Mouse (Mus musculus) liver, embryonic 14.5 days (tissue): ENCODE data around the gene Nckap1l. TPM values are rescaled to one million over a fixed set of nuclear protein-coding genes. Genes with fewer than 3 reads are reported as not detected.

ENCODE experiments used
- ATAC-seq: fragments of 200-750 bp; cut with Nextera tagmentation; 2 replicates; pipeline ENCODE4 v1.8.0; 2017; ENCODE audit warnings: moderate number of reproducible peaks, mild to moderate bottlenecking, moderate library complexity; ENCODE audit not compliant: insufficient read depth
- DNase-seq, 3 experiments: peaks; one replicate each; pipeline ENCODE4 v3.0.0-alpha.2; 2012 to 2013; ENCODE audit warnings: low read depth in 3 of 3, low spot score in 3 of 3
- H3K27ac ChIP-seq: fragments of 300-500 bp; sonication (generic); 2 replicates; pipeline ENCODE4 v1.5.1; 2014; ENCODE audit warnings: moderate library complexity, mild to moderate bottlenecking, control low read depth, inconsistent platforms
- H3K27me3 ChIP-seq: fragments of 300-500 bp; sonication (generic); 2 replicates; pipeline ENCODE4 v1.6.1; 2014; ENCODE audit warnings: mild to moderate bottlenecking, low read length, moderate library complexity; ENCODE audit not compliant: control insufficient read depth, insufficient read depth
- H3K36me3 ChIP-seq: fragments of 300-500 bp; sonication (generic); replicated peaks from 2 replicates; pipeline ENCODE4 v1.6.1; 2014; ENCODE audit warnings: low read depth; ENCODE audit not compliant: control insufficient read depth, insufficient read depth
- H3K4me1 ChIP-seq, 2 experiments: fragments of 200-500 bp in 1 of 2; fragments of 300-500 bp in 1 of 2; sonication (generic) in 1 of 2; replicated peaks; 2 replicates each; pipeline ENCODE4 v1.6.1; 2012 to 2014; ENCODE audit warnings: antibody characterized with exemption in 1 of 2, inconsistent platforms in 1 of 2, low read length in 1 of 2; ENCODE audit not compliant: control insufficient read depth in 2 of 2, insufficient read depth in 2 of 2
- H3K4me2 ChIP-seq: fragments of 300-500 bp; sonication (generic); 2 replicates; pipeline ENCODE4 v1.6.1; 2014; ENCODE audit warnings: low read depth, mild to moderate bottlenecking, control low read depth, moderate library complexity
- H3K4me3 ChIP-seq, 2 experiments: fragments of 200-500 bp in 1 of 2; fragments of 300-500 bp in 1 of 2; sonication (generic) in 1 of 2; 2 replicates each; pipeline ENCODE4 v1.5.1; 2012 to 2014; ENCODE audit warnings: low read depth in 2 of 2, low read length in 2 of 2, mild to moderate bottlenecking in 2 of 2, control low read depth in 1 of 2, inconsistent platforms in 1 of 2, moderate library complexity in 1 of 2; ENCODE audit not compliant: insufficient read depth in 1 of 2
- H3K9ac ChIP-seq: fragments of 300-500 bp; sonication (generic); replicated peaks from 2 replicates; pipeline ENCODE4 v1.6.1; 2014; ENCODE audit warnings: mild to moderate bottlenecking, control low read depth, moderate library complexity
- H3K9me3 ChIP-seq: fragments of 300-500 bp; sonication (generic); 2 replicates; pipeline ENCODE4 v1.6.1; 2016; ENCODE audit warnings: low read length, mixed read lengths; ENCODE audit not compliant: control insufficient read depth
- CTCF ChIP-seq: IDR thresholded peaks from 2 replicates; pipeline ENCODE4 v1.5.1; 2016; ENCODE audit warnings: antibody characterized with exemption, low read depth, control low read depth
- EP300 ChIP-seq: IDR thresholded peaks from 2 replicates; pipeline ENCODE4 v1.6.1; 2016; ENCODE audit warnings: antibody characterized with exemption, low read depth
- WGBS: fragments of 180-500 bp; shearing (Covaris S2); extraction: QIAGEN DNeasy Blood & Tissue Kit; methylation state at CpG from one replicate; pipeline ENCODE4 v1.1.7; 2014; ENCODE audit not compliant: insufficient replicate concordance; 5-methylcytosine and 5-hydroxymethylcytosine counted together
- polyA plus RNA-seq, 2 experiments: library from polyadenylated mRNA; depleted of rRNA in 1 of 2; stranded (reverse) in 1 of 2; unstranded in 1 of 2; fragments of >200 nt; fragmentation: Nextera tagmentation in 1 of 2; extraction: Ambion mirVana in 1 of 2; gene quantifications; 2 replicates each; pipeline versions ENCODE4 v1.2.1 to v1.2.3; 2012 to 2014

The Nckap1l gene
- polyA plus RNA-seq, 2 experiments, result 5.6 to 6.1 TPM

DNA sequence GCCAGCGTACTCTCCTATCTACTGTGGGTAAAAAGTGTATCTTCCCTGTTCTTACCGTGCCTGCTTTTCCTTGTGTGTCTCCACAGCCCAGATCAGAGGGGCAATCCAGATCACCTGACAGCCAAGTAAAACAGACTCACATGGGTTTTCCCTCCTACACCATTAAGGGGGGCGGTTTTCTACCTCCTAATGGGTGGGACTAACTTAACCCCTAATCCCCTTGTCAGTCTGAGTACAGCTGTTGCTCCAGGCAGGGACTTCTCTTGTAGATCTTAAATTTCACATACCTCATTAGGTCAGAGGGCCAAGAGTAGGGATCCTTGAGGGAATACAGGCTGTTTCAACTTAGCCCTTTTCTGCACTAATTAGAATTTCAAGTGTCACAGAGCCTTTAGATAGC is 44.6 kb downstream of the Nckap1l start:
- H3K4me3 ChIP-seq, result no peak overlapping the region
- H3K4me2 ChIP-seq, result no peak overlapping the region
- no peaks in the 10 kb centered on the region for H3K36me3 ChIP-seq
- H3K9me3 ChIP-seq, result no peaks in the 10 kb centered on the region
- TF ChIP-seq CTCF (no peak), EP300 (no peak)
- no peak for ATAC-seq
- no peak for DNase-seq
- no peaks in the 10 kb centered on the region for H3K4me1 ChIP-seq
- peaks cover 13% of the 10 kb centered on the region for H3K27me3 ChIP-seq
- no peak overlapping the region for H3K9ac ChIP-seq
- H3K27ac ChIP-seq, result no peak overlapping the region
- 59% methylated on average over 3 of the region's 3 CpGs for WGBS

GRCm38 (mm10) chr15:103500723-103501122 is 47.1 kb downstream of the Nckap1l start:
- DNase-seq (no peak), ATAC-seq (no peak)
- no peak overlapping the region for H3K9ac ChIP-seq
- H3K4me3 ChIP-seq, result no peak overlapping the region
- no peaks in the 10 kb centered on the region for H3K36me3 ChIP-seq
- peaks cover 28% of the 10 kb centered on the region for H3K27me3 ChIP-seq
- no peaks in the 10 kb centered on the region for H3K9me3 ChIP-seq
- no peaks in the 10 kb centered on the region for H3K4me1 ChIP-seq
- 48% methylated on average over 1 of the region's 1 CpGs for WGBS
- TF ChIP-seq EP300, result no peak
- TF ChIP-seq CTCF, result no peak
- H3K4me2 ChIP-seq, result no peak overlapping the region
- H3K27ac ChIP-seq, result no peak overlapping the region

DNA sequence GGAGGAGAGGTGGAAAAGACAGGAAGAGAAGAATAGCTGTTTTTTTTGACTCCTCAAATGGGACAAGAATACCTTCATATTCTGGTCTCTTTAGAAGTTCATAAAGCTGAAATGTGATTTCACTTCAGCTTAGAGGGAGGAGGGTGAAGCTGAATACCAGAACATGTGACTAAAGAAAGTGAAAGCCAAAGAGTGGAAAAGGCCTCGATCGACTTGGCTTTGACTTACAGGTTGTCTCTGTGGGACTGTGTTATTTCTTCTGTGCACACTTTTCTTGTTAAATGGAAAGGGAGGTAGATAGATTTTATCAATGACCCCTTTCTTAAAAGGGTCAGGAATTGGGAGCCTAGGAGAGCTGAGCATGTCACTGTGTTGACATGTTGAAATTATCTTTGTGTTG is 47.6 kb downstream of the Nckap1l start:
- Histone ChIP-seq H3K36me3 (no peaks in the 10 kb centered on the region), H3K4me3 (no peak overlapping the region), H3K4me1 (no peaks in the 10 kb centered on the region), H3K9me3 (no peaks in the 10 kb centered on the region), H3K9ac (no peak overlapping the region), H3K27ac (no peak overlapping the region), H3K27me3 (peaks cover 28% of the 10 kb centered on the region), H3K4me2 (no peak overlapping the region)
- no peak for ATAC-seq
- no peak for DNase-seq
- TF ChIP-seq CTCF (no peak), EP300 (no peak)
- 58% methylated on average over 2 of the region's 2 CpGs for WGBS

DNA sequence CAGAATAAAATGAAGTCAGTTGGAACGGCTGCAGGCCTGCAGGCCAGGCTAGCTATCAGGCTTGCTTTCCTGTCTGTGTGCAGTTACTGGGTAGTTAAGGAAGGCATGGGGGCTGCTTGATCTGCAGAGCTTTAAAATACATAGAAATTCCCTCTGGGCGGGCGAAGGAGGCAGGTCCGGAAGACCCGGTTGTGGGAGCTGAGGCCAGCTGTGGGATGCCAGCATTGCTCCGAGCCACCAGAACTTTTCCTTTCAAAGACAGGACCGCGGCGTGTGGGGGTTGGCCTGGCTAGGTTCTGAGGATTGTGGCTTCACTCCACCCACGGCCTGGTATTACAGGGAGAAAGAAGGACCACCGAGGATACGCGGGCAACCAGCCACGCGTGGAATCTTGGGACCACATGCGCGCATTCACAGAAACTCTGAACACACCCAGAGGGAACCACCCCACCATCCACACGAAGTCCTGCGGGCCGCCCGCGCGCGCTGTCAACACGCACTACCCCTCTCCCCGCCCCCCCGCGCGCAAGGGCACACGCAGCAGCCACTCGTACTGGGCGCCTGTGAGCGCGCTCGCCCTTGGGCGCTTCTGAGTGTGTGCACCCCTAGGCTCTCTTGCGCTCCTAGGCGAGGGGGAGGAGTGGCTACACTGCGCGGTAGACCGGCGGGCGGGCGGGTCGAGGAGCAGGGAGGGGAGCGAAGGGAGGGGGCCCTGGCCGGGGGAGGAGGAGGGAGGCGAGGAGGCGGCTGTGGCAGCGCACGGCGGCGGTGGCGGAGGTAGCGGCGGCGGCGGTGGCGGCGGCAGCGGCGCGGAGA is 49.0 kb downstream of the Nckap1l start, which contains the start of gene Pde1b:
Pde1b (plus strand) TSS at position 600 of the 816 bp plus-strand sequence.
- TF ChIP-seq CTCF (no peak), EP300 (no peak)
- ATAC-seq, result peak; percentile 60
- Histone ChIP-seq H3K4me1 (no peaks in the 10 kb centered on the region), H3K27me3 (peaks cover 28% of the 10 kb centered on the region), H3K9ac (no peak within 1 kb of the TSS), H3K9me3 (no peaks in the 10 kb centered on the region), H3K27ac (no peak within 1 kb of the TSS), H3K4me2 (peak within 1 kb of the TSS; percentile 62), H3K4me3 (peak within 1 kb of the TSS; percentile 6 to 32), H3K36me3 (no peaks in the 10 kb centered on the region)
- DNase-seq, result no peak
- 1% methylated on average over 52 of the region's 63 CpGs for WGBS

- Histone ChIP-seq H3K9ac (no peak overlapping the region), H3K4me2 (peak overlapping the region; percentile 62), H3K27me3 (peaks cover 28% of the 10 kb centered on the region), H3K36me3 (no peaks in the 10 kb centered on the region), H3K9me3 (no peaks in the 10 kb centered on the region), H3K4me3 (peak overlapping the region in 1 of 2 experiments; percentile 32; a peak in 2 of 4 replicates), H3K27ac (no peak overlapping the region), H3K4me1 (no peaks in the 10 kb centered on the region)
- ATAC-seq (peak; percentile 18; the same call in 1 of the 2 replicates), DNase-seq (no peak)
- WGBS, result 3% methylated on average over 15 of the region's 15 CpGs
- no peak for TF ChIP-seq EP300
- TF ChIP-seq CTCF, result no peak
Measured at GRCm38 (mm10) chr15:103503251-103503600, 49.6 kb downstream of the Nckap1l start.
